Mouse (Mus musculus) cerebellum, adult 2 months (tissue): ENCODE results near the gene Dennd4c. TPM values are rescaled to one million over a fixed set of nuclear protein-coding genes. Genes with fewer than 3 reads are reported as not detected.

Experiments used
- DNase-seq, 2 experiments: peaks; one replicate each; pipeline ENCODE4 v3.0.0; 2021
- H3K27ac ChIP-seq: fragments of 200-500 bp; 2 replicates; pipeline ENCODE4 v1.5.1; 2012; ENCODE audit warnings: low read length, control low read depth, inconsistent platforms; ENCODE audit not compliant: insufficient read depth
- H3K27me3 ChIP-seq: fragments of 200-500 bp; 2 replicates; pipeline ENCODE4 v1.6.1; 2012; ENCODE audit warnings: inconsistent platforms, mild to moderate bottlenecking, low read length, moderate library complexity; ENCODE audit not compliant: control insufficient read depth, insufficient read depth
- H3K4me1 ChIP-seq: fragments of 200-500 bp; 2 replicates; pipeline ENCODE4 v1.6.1; 2011; ENCODE audit warnings: low read length; ENCODE audit not compliant: control insufficient read depth, insufficient read depth
- H3K4me3 ChIP-seq: fragments of 200-500 bp; replicated peaks from 2 replicates; pipeline ENCODE3; 2011; ENCODE audit warnings: mild to moderate bottlenecking, low read depth, low read length, control low read depth; ENCODE audit not compliant: insufficient read depth
- CTCF ChIP-seq: fragments of 200-500 bp; IDR thresholded peaks from 2 replicates; pipeline ENCODE4 v1.5.1; 2011; ENCODE audit warnings: low read depth, mild to moderate bottlenecking, control low read depth, low read length, moderate library complexity, borderline replicate concordance; ENCODE audit not compliant: insufficient read depth
- POLR2A ChIP-seq: fragments of 200-500 bp; IDR thresholded peaks from 2 replicates; pipeline ENCODE4 v1.6.1; 2011; ENCODE audit warnings: low read length, control low read depth, borderline replicate concordance; ENCODE audit not compliant: insufficient read depth
- WGBS: fragments of 180-500 bp; shearing (Covaris S2); methylation state at CpG from one replicate; pipeline ENCODE4 v1.1.7; 2018; 5-methylcytosine and 5-hydroxymethylcytosine counted together
- polyA plus RNA-seq: library from polyadenylated mRNA; depleted of rRNA; stranded (reverse); fragments of >200 nt; gene quantifications from 2 replicates; pipeline ENCODE4 v1.2.3, GENCODE M21; 2012

Dennd4c gene
- polyA plus RNA-seq, 1 experiment = 9.1 TPM

DNA sequence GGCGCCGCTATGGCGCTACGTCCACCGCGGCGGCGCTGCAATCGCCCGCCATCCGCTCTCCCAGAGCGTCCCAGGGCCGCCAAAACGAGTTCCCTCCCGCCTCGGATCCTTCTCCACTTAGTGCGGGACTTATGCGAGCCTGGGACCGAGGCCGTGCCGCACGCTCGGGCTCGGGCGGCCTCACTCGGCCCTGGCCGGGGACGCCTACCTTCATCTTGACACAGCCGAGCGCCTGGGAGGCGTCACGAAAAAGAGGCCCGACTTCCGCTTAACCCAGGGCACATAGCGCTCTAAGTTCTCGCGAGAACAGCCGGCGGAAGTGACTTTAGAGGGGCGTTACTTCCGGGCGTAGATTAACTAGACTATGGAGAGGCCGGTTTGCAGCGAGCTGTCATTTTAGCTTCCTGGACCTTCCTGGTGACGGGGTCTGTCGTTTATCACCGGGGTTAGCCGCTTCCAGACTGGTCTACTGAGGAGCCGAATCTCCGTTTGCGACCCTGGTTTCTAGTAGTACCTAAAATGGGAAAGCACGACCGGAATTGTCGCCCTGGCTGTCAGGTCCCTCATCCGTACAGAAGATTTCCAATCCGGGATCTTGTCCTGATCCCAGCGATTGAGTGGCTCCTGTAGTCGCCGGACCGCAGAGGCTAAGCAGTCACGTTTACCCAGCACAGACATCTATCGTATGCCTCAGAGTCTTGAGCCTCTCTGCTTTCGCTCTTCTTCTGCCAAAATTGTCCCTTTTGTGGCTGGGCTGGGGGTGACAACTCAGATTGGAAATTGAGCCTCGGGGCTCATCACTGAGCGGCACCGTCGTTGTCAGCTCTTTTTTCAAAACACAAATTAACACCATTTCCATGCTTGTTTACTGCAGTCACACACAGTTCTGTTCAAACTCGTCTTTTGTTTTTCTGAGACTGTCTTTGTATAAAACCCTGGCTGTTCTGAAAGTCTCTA, 109.0 kb downstream of the Dennd4c start, which contains the start of gene Rps6:
Gene Rps6 (minus strand): TSS at position 300 of the 957 bp plus-strand sequence.
- H3K4me3 ChIP-seq = peak within 1 kb of the TSS; percentile 93
- no peaks in the 10 kb centered on the region for H3K27me3 ChIP-seq
- DNase-seq = peak; percentile 97
- TF ChIP-seq POLR2A (peak; percentile 98), CTCF (no peak)
- no peaks in the 10 kb centered on the region for H3K4me1 ChIP-seq
- WGBS = under 1% methylated on average over 68 of the region's 68 CpGs
- H3K27ac ChIP-seq = peak within 1 kb of the TSS; percentile 88

GRCm38 (mm10) chr4:86858070-86858440, 109.7 kb downstream of the Dennd4c start:
- whole genome bisulfite sequencing = 66% methylated on average over 12 of the region's 12 CpGs
- no peak overlapping the region for H3K27ac ChIP-seq
- TF ChIP-seq POLR2A (no peak), CTCF (no peak)
- no peaks in the 10 kb centered on the region for H3K27me3 ChIP-seq
- DNase-seq = peak; percentile 17 to 25
- no peaks in the 10 kb centered on the region for H3K4me1 ChIP-seq
- peak overlapping the region; percentile 93 for H3K4me3 ChIP-seq

- H3K27ac ChIP-seq = no peak overlapping the region
- H3K4me3 ChIP-seq = no peak overlapping the region
- no peak for DNase-seq
- no peaks in the 10 kb centered on the region for H3K27me3 ChIP-seq
- 77% methylated on average over 5 of the region's 5 CpGs for WGBS
- TF ChIP-seq CTCF = no peak
- H3K4me1 ChIP-seq = no peaks in the 10 kb centered on the region
These were observed 115.7 kb downstream of the Dennd4c start for GRCm38 (mm10) chr4:86864087-86864486.

- no peaks in the 10 kb centered on the region for H3K4me1 ChIP-seq
- TF ChIP-seq CTCF (no peak), POLR2A (no peak)
- no peak overlapping the region for H3K27ac ChIP-seq
These were observed 123.6 kb downstream of the Dennd4c start for GRCm38 (mm10) chr4:86871988-86872387.

DNA sequence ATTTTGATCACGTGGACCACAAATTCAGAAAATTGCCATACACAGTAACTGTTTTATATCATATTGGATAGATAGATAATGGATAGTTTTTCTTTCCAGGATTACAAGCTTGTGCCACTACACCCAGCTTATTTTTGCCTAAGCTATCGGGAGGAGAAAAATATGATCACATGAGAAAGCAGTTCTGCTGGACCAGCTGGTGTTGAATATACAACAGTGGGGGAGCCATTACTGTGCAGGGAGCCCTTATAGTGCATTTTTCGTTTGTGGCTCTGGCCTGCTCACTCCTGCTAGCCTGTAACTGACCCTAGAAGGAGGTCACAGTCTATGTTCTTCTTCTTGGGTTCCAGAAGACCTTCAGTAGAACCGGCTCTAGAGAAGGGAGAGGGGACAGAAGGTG, 124.7 kb downstream of the Dennd4c start:
- TF ChIP-seq CTCF (no peak), POLR2A (no peak)
- 48% methylated on average over 4 of the region's 4 CpGs for WGBS
- DNase-seq = no peak
- no peak overlapping the region for H3K27ac ChIP-seq
- no peaks in the 10 kb centered on the region for H3K4me1 ChIP-seq
- H3K4me3 ChIP-seq = no peak overlapping the region
- no peaks in the 10 kb centered on the region for H3K27me3 ChIP-seq

More at GRCm38 (mm10) chr4:86871988-86872387, 123.6 kb downstream of the Dennd4c start:
- Histone ChIP-seq H3K27me3 (no peaks in the 10 kb centered on the region), H3K4me3 (no peak overlapping the region)
- no peak for DNase-seq

GRCm38 (mm10) chr4:86874146-86874847, 125.9 kb downstream of the Dennd4c start, which contains the start of gene Acer2:
Gene Acer2 (plus strand): TSS chr4:86874396.
- peak; percentile 73 to 80 for DNase-seq
- peak within 1 kb of the TSS; percentile 61 for H3K4me3 ChIP-seq
- no peak for TF ChIP-seq CTCF
- TF ChIP-seq POLR2A = peak; percentile 51
- H3K4me1 ChIP-seq = no peaks in the 10 kb centered on the region
- WGBS = under 1% methylated on average over 60 of the region's 60 CpGs
- no peak within 1 kb of the TSS for H3K27ac ChIP-seq
- no peaks in the 10 kb centered on the region for H3K27me3 ChIP-seq

DNA sequence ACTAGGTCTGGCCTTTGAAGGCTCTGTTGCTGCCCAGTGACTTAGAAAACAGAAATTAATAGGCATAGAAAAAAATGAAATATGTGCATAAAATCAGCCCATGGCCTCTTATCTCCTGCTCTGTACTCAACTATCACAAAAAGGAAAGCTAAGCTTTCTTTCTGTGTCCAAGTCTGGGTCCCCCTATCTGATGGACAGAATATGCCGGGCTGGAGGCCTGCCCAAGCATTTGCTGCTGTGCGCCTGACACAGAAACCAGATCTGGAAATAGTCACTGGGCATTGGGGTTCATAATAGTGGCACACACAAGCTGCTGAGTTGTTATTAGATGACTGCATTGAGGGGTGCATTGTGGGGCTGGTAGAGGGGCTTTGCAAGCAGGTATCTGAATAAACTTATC, 131.1 kb downstream of the Dennd4c start:
- no peaks in the 10 kb centered on the region for H3K27me3 ChIP-seq
- H3K27ac ChIP-seq = no peak overlapping the region
- 90% methylated on average over 2 of the region's 2 CpGs for WGBS
- H3K4me3 ChIP-seq = no peak overlapping the region
- H3K4me1 ChIP-seq = no peaks in the 10 kb centered on the region
- TF ChIP-seq POLR2A (no peak), CTCF (no peak)
- no peak for DNase-seq

DNA sequence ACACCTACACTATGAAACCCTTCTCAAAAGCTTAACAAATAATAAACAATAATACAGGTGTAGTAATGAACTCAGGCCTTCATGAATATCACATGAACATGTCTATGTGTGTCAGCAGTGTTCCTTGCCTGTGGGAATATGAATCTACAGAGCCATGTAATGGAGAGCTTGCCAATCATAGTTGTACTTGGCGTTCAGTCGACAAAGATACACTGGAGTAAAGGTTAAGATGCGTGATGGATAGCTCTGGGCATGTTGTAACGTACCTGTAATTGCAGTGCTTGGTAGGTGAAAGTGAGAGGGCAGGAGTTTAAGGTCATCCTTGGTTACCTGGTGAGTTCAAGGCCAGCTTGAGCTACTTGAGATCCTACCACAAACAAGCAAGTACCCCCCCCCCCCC, 132.8 kb downstream of the Dennd4c start:
- H3K4me1 ChIP-seq = no peaks in the 10 kb centered on the region
- TF ChIP-seq POLR2A (no peak), CTCF (no peak)
- WGBS = 91% methylated on average over 4 of the region's 4 CpGs
- H3K27me3 ChIP-seq = no peaks in the 10 kb centered on the region
- no peak for DNase-seq
- no peak overlapping the region for H3K27ac ChIP-seq
- no peak overlapping the region for H3K4me3 ChIP-seq
